Mouse (Mus musculus): ENCODE data around the gene Enpp4. TPM values are rescaled to one million over a fixed set of nuclear protein-coding genes. Genes with fewer than 3 reads are reported as not detected.

The Enpp4 gene
- total RNA-seq (2014; rRNA removed; ENCODE audit: low replicate concordance) (9.0 and 9.3 TPM in 2 replicates), polyA plus RNA-seq (2015; fragmentation: Nextera tagmentation; extraction: Ambion mirVana) (9.0 and 9.3 TPM in 2 replicates)

DNA sequence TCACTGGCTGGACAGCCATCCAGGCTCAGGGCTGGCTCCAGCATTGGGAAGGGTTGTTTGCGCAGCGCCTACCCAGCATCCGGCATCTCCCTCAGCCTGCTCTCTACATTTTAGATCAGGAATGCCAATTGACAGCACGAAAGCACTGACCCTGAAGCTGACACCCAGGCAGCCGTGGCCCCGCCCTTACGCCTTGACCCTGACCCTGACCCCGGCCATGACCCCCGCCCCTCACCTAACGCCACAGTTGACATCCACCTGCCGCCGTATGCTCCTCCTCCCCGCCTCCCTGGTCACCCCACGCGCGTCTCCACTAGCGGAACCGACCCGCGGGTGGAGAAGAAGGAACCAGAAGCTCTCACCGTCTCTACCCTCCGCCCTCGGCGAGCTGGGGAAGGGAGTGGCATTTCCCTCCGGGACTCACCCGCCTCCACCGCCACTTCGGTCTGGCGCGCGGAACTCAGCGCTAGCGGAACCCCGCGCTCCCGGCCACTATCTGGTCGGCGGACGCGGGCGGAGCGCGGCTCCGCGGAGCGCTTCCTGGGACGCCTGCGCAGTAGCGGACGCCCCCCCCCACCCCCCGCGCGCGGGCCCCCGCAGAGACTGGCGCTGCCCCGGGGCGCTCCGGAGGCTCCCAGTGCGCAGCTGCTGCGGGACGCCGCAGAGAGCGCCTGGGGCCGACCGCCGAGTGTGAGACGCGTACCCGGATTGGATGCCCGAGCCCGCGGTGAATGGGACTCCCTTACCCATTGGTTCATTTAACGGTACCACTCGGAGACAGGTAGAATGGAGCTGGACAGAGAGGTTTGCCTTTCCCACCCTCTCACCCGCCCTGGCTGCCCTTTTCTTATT, at the start of gene Enpp4:
Gene Enpp4, minus strand, starts transcription at position 523 of the 852 bp plus-strand sequence.
- peak within 1 kb of the TSS; percentile 89 for H3K4me2 ChIP-seq (ENCODE audit: low read depth, low read length)
- ATAC-seq (ENCODE audit: insufficient read depth, low read depth) = peak; percentile 99
- H3K36me3 ChIP-seq (replicated peaks; ENCODE audit: control insufficient read depth, insufficient read depth, low read length) = no peaks in the 10 kb centered on the region
- H3K4me1 ChIP-seq (ENCODE audit: control insufficient read depth, insufficient read depth) = no peaks in the 10 kb centered on the region
- H3K9ac ChIP-seq (replicated peaks; ENCODE audit: low read depth, low read length) = peak within 1 kb of the TSS; percentile 74
- no peak for TF ChIP-seq CTCF (IDR thresholded peaks at IDR 0.05; ENCODE audit: low read depth)
- no peaks in the 10 kb centered on the region for H3K27me3 ChIP-seq (ENCODE audit: control insufficient read depth, insufficient read depth, low read length)
- H3K4me3 ChIP-seq (ENCODE audit: low read depth, low read length) = peak within 1 kb of the TSS; percentile 83
- DNase-seq (ENCODE audit: low spot score) = peak; percentile 89
- peak within 1 kb of the TSS; percentile 77 for H3K27ac ChIP-seq (ENCODE audit: low read depth)
- under 1% methylated on average over 63 of the region's 76 CpGs for WGBS
- no peaks in the 10 kb centered on the region for H3K9me3 ChIP-seq (replicated peaks; ENCODE audit: control insufficient read depth, low read length)

DNA sequence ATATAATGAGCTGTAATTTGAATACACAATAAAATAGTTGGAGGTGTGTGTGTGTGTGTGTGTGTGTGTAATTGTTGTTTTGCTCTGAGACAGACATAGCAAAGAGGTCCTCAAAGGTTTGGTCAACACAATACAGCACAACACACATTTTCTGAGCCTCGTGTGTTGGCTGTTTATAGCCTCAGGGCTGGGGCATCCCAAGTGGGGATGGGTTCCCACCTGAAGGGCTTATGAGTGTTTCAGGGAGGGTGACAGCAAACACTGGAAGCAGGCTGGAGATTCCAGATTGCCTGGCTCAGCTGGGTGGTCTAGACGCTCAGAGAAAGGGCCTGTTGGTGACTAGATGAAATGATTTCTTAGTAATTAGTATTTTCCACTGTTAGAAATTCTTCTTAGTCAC, 49.6 kb upstream of the Enpp4 start:
- Histone ChIP-seq H3K4me1 (ENCODE audit: control insufficient read depth, insufficient read depth) (0 out of 2 replicates have a peak, but pooled peaks cover 6% of the 10 kb centered on the region), H3K27me3 (ENCODE audit: control insufficient read depth, insufficient read depth, low read length) (no peaks in the 10 kb centered on the region), H3K4me2 (ENCODE audit: low read depth, low read length) (no peak overlapping the region), H3K36me3 (replicated peaks; ENCODE audit: control insufficient read depth, insufficient read depth, low read length) (no peaks in the 10 kb centered on the region), H3K9me3 (replicated peaks; ENCODE audit: control insufficient read depth, low read length) (no peaks in the 10 kb centered on the region), H3K9ac (replicated peaks; ENCODE audit: low read depth, low read length) (no peak overlapping the region), H3K4me3 (ENCODE audit: low read depth, low read length) (no peak overlapping the region), H3K27ac (ENCODE audit: low read depth) (no peak overlapping the region)
- TF ChIP-seq CTCF (IDR thresholded peaks at IDR 0.05; ENCODE audit: low read depth) (no peak), EP300 (IDR thresholded peaks at IDR 0.05; ENCODE audit: low read depth) (no peak)
- DNase-seq (ENCODE audit: low spot score) = no peak
- 62% methylated on average over 2 of the region's 2 CpGs for WGBS
- no peak for ATAC-seq (ENCODE audit: insufficient read depth, low read depth)

GRCm38 (mm10) chr17:44153871-44154270, 48.3 kb upstream of the Enpp4 start:
- Histone ChIP-seq H3K9ac (replicated peaks; ENCODE audit: low read depth, low read length) (no peak overlapping the region), H3K4me2 (ENCODE audit: low read depth, low read length) (no peak overlapping the region), H3K4me3 (ENCODE audit: low read depth, low read length) (no peak overlapping the region), H3K27ac (ENCODE audit: low read depth) (no peak overlapping the region), H3K36me3 (replicated peaks; ENCODE audit: control insufficient read depth, insufficient read depth, low read length) (no peaks in the 10 kb centered on the region), H3K9me3 (replicated peaks; ENCODE audit: control insufficient read depth, low read length) (no peaks in the 10 kb centered on the region), H3K4me1 (ENCODE audit: control insufficient read depth, insufficient read depth) (0 out of 2 replicates have a peak, but pooled peaks cover 6% of the 10 kb centered on the region), H3K27me3 (ENCODE audit: control insufficient read depth, insufficient read depth, low read length) (no peaks in the 10 kb centered on the region)
- 50% methylated on average over 5 of the region's 5 CpGs for WGBS
- no peak for DNase-seq (ENCODE audit: low spot score)
- ATAC-seq (ENCODE audit: insufficient read depth, low read depth) = no peak
- TF ChIP-seq EP300 (IDR thresholded peaks at IDR 0.05; ENCODE audit: low read depth) (no peak), CTCF (IDR thresholded peaks at IDR 0.05; ENCODE audit: low read depth) (no peak)

- H3K36me3 ChIP-seq (replicated peaks; ENCODE audit: control insufficient read depth, insufficient read depth, low read length) = no peaks in the 10 kb centered on the region
- no peaks in the 10 kb centered on the region for H3K9me3 ChIP-seq (replicated peaks; ENCODE audit: control insufficient read depth, low read length)
- no peaks in the 10 kb centered on the region for H3K27me3 ChIP-seq (ENCODE audit: control insufficient read depth, insufficient read depth, low read length)
- peak overlapping the region; percentile 82 for H3K27ac ChIP-seq (ENCODE audit: low read depth)
- no peak overlapping the region for H3K4me3 ChIP-seq (ENCODE audit: low read depth, low read length)
- WGBS = 45% methylated on average over 8 of the region's 8 CpGs
- peak; percentile 72 for DNase-seq (ENCODE audit: low spot score)
- H3K9ac ChIP-seq (replicated peaks; ENCODE audit: low read depth, low read length) = no peak overlapping the region
- peak; percentile 84 for ATAC-seq (ENCODE audit: insufficient read depth, low read depth)
- TF ChIP-seq EP300 (IDR thresholded peaks at IDR 0.05; ENCODE audit: low read depth) = no peak
- TF ChIP-seq CTCF (IDR thresholded peaks at IDR 0.05; ENCODE audit: low read depth) = no peak
- H3K4me2 ChIP-seq (ENCODE audit: low read depth, low read length) = no peak overlapping the region
- H3K4me1 ChIP-seq (ENCODE audit: control insufficient read depth, insufficient read depth) = 0 out of 2 replicates have a peak, but pooled peaks cover 6% of the 10 kb centered on the region
These were observed 46.3 kb upstream of the Enpp4 start for GRCm38 (mm10) chr17:44151889-44152288.

GRCm38 (mm10) chr17:44151130-44151529, 45.5 kb upstream of the Enpp4 start:
- WGBS = 65% methylated on average over 3 of the region's 3 CpGs
- peak overlapping the region; percentile 82 for H3K27ac ChIP-seq (ENCODE audit: low read depth)

More at GRCm38 (mm10) chr17:44151130-44151529, 45.5 kb upstream of the Enpp4 start:
- H3K9me3 ChIP-seq (replicated peaks; ENCODE audit: control insufficient read depth, low read length) = no peaks in the 10 kb centered on the region
- H3K4me3 ChIP-seq (ENCODE audit: low read depth, low read length) = no peak overlapping the region
- ATAC-seq (ENCODE audit: insufficient read depth, low read depth) (no peak), DNase-seq (ENCODE audit: low spot score) (peak; percentile 51)
- no peak overlapping the region for H3K4me2 ChIP-seq (ENCODE audit: low read depth, low read length)
- TF ChIP-seq CTCF (IDR thresholded peaks at IDR 0.05; ENCODE audit: low read depth) = peak; percentile 75
- no peak for TF ChIP-seq EP300 (IDR thresholded peaks at IDR 0.05; ENCODE audit: low read depth)
- no peak overlapping the region for H3K9ac ChIP-seq (replicated peaks; ENCODE audit: low read depth, low read length)
- H3K4me1 ChIP-seq (ENCODE audit: control insufficient read depth, insufficient read depth) = 0 out of 2 replicates have a peak, but pooled peaks cover 6% of the 10 kb centered on the region
- H3K36me3 ChIP-seq (replicated peaks; ENCODE audit: control insufficient read depth, insufficient read depth, low read length) = no peaks in the 10 kb centered on the region
- H3K27me3 ChIP-seq (ENCODE audit: control insufficient read depth, insufficient read depth, low read length) = no peaks in the 10 kb centered on the region
